Mouse (Mus musculus): ENCODE data around the gene Lnx2. TPM values are rescaled to one million over a fixed set of nuclear protein-coding genes. Genes with fewer than 3 reads are reported as not detected.

Lnx2 gene
- total and polyA plus RNA-seq, 2 experiments = 11.0 to 19.7 TPM

DNA sequence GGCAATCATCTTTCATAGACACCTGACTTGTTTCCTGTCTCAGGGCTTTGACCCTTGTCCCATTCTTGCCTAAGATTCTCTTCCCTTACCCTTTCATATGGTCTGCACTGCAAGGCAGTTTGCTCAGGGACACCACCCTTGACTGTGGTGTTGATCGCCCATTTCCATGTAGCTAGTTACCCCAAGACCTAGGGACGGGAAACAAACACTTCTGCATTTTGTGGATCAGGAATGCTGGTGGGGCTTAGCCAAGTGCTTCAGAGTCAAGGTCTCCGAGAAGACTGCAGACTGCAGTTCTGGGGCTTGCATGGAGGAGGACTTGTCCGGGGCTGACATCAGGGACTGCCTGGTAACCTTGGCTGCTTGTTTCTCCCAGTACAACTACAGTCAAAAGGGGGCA, 10.4 kb upstream of the Lnx2 start:
- no peaks in the 10 kb centered on the region for H3K27me3 ChIP-seq (ENCODE audit: control insufficient read depth, insufficient read depth, low read length)
- TF ChIP-seq CTCF (IDR thresholded peaks at IDR 0.05; ENCODE audit: low read depth, low read length) (no peak), POLR2A (IDR thresholded peaks at IDR 0.05; ENCODE audit: extremely low read depth, insufficient read depth, low read length) (no peak)
- no peak overlapping the region for H3K9ac ChIP-seq (ENCODE audit: low read depth, low read length)
- H3K36me3 ChIP-seq (ENCODE audit: control insufficient read depth, insufficient read depth, low read length) = peaks cover 5% of the 10 kb centered on the region; the same call in 1 of the 2 replicates
- 96% methylated on average over 4 of the region's 4 CpGs for WGBS
- no peak overlapping the region for H3K4me3 ChIP-seq (ENCODE audit: insufficient read depth, low read depth, low read length)
- DNase-seq (ENCODE audit: extremely low read depth, low read depth, low spot score) = no peak
- H3K27ac ChIP-seq (replicated peaks; ENCODE audit: insufficient read depth, low read depth, low read length) = no peak overlapping the region
- peaks cover 2% of the 10 kb centered on the region; the same call in 1 of the 2 replicates for H3K79me2 ChIP-seq (ENCODE audit: control insufficient read depth, insufficient read depth, low read length)
- no peaks in the 10 kb centered on the region for H3K4me1 ChIP-seq (ENCODE audit: control insufficient read depth, insufficient read depth, low read length)

DNA sequence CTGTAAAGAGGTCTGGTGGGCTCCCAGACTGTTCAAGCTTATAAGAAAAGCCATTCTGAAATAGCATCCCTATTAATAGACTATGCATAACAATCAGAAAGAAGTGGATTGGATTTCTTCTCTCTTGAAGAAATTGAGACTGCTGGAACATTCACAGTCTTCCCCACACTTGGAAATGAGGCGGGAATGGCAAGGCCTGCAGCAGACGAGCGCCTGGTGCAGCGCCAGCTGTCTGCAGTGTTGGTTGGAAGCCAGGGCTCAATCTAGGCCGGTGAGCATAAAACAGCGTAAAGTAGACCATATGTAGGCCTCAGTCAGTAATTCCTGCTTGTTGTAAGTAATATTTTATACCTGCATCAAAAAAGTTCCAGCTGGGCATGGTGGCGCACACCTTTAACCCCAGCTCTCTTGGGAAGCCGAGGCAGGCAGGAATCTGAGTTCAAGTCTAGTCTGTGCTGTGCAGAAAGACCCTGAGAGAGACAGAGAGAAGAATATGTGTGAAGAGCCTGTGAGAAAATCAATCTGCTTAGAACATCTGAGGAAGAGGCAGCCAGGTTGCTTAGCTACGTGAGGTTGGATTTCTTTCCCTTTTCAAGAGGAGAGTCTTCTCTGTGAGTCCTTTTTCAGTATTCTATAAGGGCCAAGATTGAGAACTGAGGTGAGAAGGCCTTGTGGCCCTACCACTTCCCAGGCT, 9.0 kb upstream of the Lnx2 start:
- Histone ChIP-seq H3K79me2 (ENCODE audit: control insufficient read depth, insufficient read depth, low read length) (peaks cover 12% of the 10 kb centered on the region; the same call in 1 of the 2 replicates), H3K4me1 (ENCODE audit: control insufficient read depth, insufficient read depth, low read length) (no peaks in the 10 kb centered on the region), H3K27me3 (ENCODE audit: control insufficient read depth, insufficient read depth, low read length) (no peaks in the 10 kb centered on the region), H3K9ac (ENCODE audit: low read depth, low read length) (no peak overlapping the region), H3K36me3 (ENCODE audit: control insufficient read depth, insufficient read depth, low read length) (peaks cover 6% of the 10 kb centered on the region; the same call in 1 of the 2 replicates), H3K4me3 (ENCODE audit: insufficient read depth, low read depth, low read length) (no peak overlapping the region), H3K27ac (replicated peaks; ENCODE audit: insufficient read depth, low read depth, low read length) (no peak overlapping the region)
- TF ChIP-seq CTCF (IDR thresholded peaks at IDR 0.05; ENCODE audit: low read depth, low read length) (no peak), POLR2A (IDR thresholded peaks at IDR 0.05; ENCODE audit: extremely low read depth, insufficient read depth, low read length) (no peak)
- 76% methylated on average over 9 of the region's 9 CpGs for WGBS
- no peak for DNase-seq (ENCODE audit: extremely low read depth, low read depth, low spot score)

DNA sequence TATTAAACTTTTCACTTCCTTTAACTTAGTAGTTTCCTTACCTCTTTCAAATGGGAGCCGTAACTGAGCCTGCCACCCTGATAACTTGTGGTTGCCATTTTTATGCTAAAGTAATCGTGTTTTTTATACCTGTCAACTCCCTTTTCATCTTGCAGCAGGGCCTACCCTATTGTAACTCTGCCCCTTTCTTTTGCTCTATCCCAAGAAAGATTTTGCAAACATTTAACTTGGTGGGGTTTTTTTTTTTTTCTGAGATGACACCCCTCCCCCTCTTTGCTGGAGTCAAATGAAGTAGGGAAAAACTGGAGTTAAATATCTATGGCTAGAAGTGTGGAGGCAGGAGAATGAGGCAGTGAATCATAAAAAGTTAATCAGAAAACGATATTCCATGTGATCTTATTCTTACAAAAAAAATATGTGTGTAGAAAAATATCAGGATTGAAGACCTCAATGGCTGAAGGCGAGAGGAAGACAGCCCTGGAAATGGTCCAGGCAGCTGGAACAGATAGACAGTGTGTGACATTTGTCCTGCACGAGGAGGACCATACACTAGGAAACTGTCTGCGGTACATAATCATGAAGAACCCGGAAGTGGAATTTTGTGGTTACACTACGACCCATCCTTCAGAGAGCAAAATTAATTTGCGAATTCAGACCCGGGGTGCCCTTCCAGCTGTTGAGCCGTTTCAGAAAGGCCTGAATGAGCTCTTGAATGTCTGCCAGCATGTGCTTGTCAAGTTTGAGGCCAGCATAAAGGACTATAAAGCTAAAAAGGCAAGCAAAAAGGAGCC, 1.9 kb upstream of the Lnx2 start:
- Histone ChIP-seq H3K79me2 (ENCODE audit: control insufficient read depth, insufficient read depth, low read length) (peaks cover 35% of the 10 kb centered on the region), H3K27ac (replicated peaks; ENCODE audit: insufficient read depth, low read depth, low read length) (peak overlapping the region; percentile 71), H3K36me3 (ENCODE audit: control insufficient read depth, insufficient read depth, low read length) (peaks cover 3% of the 10 kb centered on the region; the same call in 1 of the 2 replicates), H3K9ac (ENCODE audit: low read depth, low read length) (peak overlapping the region; percentile 94), H3K4me1 (ENCODE audit: control insufficient read depth, insufficient read depth, low read length) (peaks cover 17% of the 10 kb centered on the region), H3K4me3 (ENCODE audit: insufficient read depth, low read depth, low read length) (peak overlapping the region; percentile 86), H3K27me3 (ENCODE audit: control insufficient read depth, insufficient read depth, low read length) (no peaks in the 10 kb centered on the region)
- DNase-seq (ENCODE audit: extremely low read depth, low read depth, low spot score) = no peak
- WGBS = 22% methylated on average over 11 of the region's 11 CpGs
- TF ChIP-seq CTCF (IDR thresholded peaks at IDR 0.05; ENCODE audit: low read depth, low read length) = no peak
- TF ChIP-seq POLR2A (IDR thresholded peaks at IDR 0.05; ENCODE audit: extremely low read depth, insufficient read depth, low read length) = no peak

DNA sequence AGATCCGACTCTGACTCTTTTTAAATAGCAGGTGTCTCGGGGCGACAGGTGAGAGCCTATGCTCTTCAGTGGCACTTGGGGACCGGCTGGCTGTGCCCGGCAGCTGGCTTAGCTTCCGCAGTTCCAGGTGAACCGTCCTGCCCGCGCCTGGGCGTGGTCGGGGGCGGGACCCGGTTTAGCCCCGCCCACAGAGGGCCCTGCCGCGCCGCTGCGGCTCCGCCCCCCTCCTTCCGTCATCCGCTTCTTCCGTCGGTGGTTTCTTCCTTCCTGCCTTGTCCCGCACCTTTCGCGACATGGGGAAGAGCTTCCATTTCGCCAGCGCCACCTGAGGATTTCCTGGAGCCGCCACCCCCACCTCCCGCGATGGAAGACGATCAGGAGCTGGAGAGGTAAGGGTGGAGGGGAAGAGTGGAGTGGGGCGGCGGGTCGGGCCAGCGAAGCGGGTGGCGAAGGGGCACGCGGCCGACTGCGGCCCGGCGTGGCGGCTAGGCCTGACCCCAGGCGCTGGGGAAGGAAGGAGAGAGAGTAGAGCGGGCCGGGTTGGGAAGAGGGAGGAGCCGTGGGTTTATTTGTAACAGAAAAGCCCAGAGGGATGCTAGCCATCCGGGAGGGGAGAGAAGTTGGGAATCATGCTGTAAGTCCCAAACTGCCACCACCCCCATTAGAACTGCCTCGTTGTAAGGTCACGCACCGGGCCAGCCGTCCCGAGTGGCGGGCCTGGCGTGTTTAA, 1.1 kb upstream of the Lnx2 start:
- H3K79me2 ChIP-seq (ENCODE audit: control insufficient read depth, insufficient read depth, low read length) = peaks cover 41% of the 10 kb centered on the region
- H3K27ac ChIP-seq (replicated peaks; ENCODE audit: insufficient read depth, low read depth, low read length) = peak overlapping the region; percentile 73
- no peaks in the 10 kb centered on the region for H3K27me3 ChIP-seq (ENCODE audit: control insufficient read depth, insufficient read depth, low read length)
- under 1% methylated on average over 55 of the region's 57 CpGs for WGBS
- H3K9ac ChIP-seq (ENCODE audit: low read depth, low read length) = peak overlapping the region; percentile 94
- peak overlapping the region; percentile 86 for H3K4me3 ChIP-seq (ENCODE audit: insufficient read depth, low read depth, low read length)
- peak; percentile 73 for DNase-seq (ENCODE audit: extremely low read depth, low read depth, low spot score)
- H3K36me3 ChIP-seq (ENCODE audit: control insufficient read depth, insufficient read depth, low read length) = peaks cover 3% of the 10 kb centered on the region; the same call in 1 of the 2 replicates
- TF ChIP-seq CTCF (IDR thresholded peaks at IDR 0.05; ENCODE audit: low read depth, low read length) (no peak), POLR2A (IDR thresholded peaks at IDR 0.05; ENCODE audit: extremely low read depth, insufficient read depth, low read length) (peak; percentile 37; the same call in 1 of the 2 replicates)
- H3K4me1 ChIP-seq (ENCODE audit: control insufficient read depth, insufficient read depth, low read length) = peaks cover 21% of the 10 kb centered on the region

DNA sequence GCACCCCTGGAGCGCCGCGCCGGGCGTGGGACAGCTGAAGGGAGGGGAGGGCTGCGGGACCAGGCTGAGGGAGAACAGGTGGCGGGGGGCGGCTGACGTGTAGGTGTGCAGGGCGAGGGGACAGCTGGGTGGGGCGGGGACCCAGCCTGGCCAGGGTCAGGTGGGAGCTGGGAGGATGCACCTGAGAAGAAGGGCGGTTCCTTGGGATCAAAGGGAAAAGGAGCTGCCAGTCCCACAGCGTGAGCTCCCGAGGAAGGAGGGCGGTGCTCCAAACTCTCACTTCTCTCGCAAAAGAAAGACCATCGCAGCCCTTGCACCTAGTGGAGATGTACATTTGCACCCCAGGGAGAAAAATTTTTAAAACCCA, 396 bp upstream of the Lnx2 start, which contains the start of gene Polr1d:
Gene Polr1d (plus strand): TSS at position 252 of the 367 bp plus-strand sequence.
- TF ChIP-seq CTCF (IDR thresholded peaks at IDR 0.05; ENCODE audit: low read depth, low read length) (no peak), POLR2A (IDR thresholded peaks at IDR 0.05; ENCODE audit: extremely low read depth, insufficient read depth, low read length) (no peak)
- WGBS = 1% methylated on average over 17 of the region's 17 CpGs

More for the DNA sequence above, 396 bp upstream of the Lnx2 start, which contains the start of gene Polr1d:
- Histone ChIP-seq H3K4me1 (ENCODE audit: control insufficient read depth, insufficient read depth, low read length) (peaks cover 25% of the 10 kb centered on the region), H3K36me3 (ENCODE audit: control insufficient read depth, insufficient read depth, low read length) (peaks cover 3% of the 10 kb centered on the region; the same call in 1 of the 2 replicates), H3K9ac (ENCODE audit: low read depth, low read length) (peak within 1 kb of the TSS; percentile 98), H3K27me3 (ENCODE audit: control insufficient read depth, insufficient read depth, low read length) (no peaks in the 10 kb centered on the region), H3K79me2 (ENCODE audit: control insufficient read depth, insufficient read depth, low read length) (peaks cover 44% of the 10 kb centered on the region), H3K4me3 (ENCODE audit: insufficient read depth, low read depth, low read length) (peak within 1 kb of the TSS; percentile 86), H3K27ac (replicated peaks; ENCODE audit: insufficient read depth, low read depth, low read length) (peak within 1 kb of the TSS; percentile 83)
- peak; percentile 41 for DNase-seq (ENCODE audit: extremely low read depth, low read depth, low spot score)
